Mouse (Mus musculus) embryo, embryonic 11.5 days (tissue): Measurements from ENCODE around the gene Dstyk.
"Not testable (repeated sequence)": the region's sequence is repeated elsewhere in the genome, so short reads cannot be mapped to it uniquely, and the experiment has no call there.

ENCODE experiments used
- DNase-seq: peaks from one replicate; pipeline ENCODE4 v3.0.0-alpha.2; 2012; ENCODE audit warnings: low read depth, low spot score

Gene Dstyk

GRCm38 (mm10) chr1:132436960-132437359 lies 19.6 kb downstream of the Dstyk start:
- no peak for DNase-seq

DNA sequence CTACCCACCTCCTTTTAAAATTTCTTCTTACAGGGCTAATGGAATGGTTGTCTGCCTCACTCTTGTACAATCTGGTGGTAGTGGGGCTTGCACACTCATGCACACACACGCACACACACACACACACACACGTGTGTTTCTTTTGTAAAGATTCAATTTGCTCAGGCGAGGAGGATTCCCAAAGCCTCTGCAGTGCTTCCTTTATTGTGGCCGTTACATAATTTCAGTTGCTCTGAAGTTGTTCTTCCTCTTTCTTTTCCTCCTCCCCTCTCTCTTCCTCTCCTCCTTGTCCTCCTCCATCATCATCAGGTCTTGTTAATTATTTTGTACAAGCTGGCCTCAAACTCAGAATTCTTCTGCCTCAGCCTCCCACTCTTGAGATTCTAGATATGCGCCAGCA lies 20.0 kb downstream of the Dstyk start:
- DNase-seq: no peak

- no peak for DNase-seq
These were observed 23.6 kb downstream of the Dstyk start for GRCm38 (mm10) chr1:132440896-132441435.

GRCm38 (mm10) chr1:132449742-132450141 lies 32.4 kb downstream of the Dstyk start:
- no peak for DNase-seq

DNA sequence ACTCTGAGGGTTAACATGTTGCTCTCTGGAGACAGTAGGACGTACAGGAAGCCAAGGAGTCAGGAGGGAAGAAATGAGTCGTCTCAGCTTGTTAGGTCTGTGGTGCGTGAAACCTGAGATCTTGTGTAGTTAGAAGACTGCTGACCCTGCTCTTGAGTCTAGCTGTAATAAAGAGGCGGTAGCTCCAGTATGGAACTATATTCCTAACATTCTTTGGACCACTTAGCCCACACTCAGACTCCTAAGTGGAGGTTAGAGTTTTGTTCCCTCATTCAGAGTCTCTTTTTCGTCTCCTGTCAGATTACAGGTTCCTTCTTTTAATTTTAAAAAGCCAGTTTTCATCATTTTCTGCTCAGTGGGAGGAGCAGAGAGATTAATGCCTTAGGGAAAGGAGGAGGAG lies 47.3 kb downstream of the Dstyk start:
- no peak for DNase-seq

- no peak for DNase-seq
These were observed 51.6 kb downstream of the Dstyk start for GRCm38 (mm10) chr1:132468926-132469325.

- DNase-seq: no peak
These were observed 52.2 kb downstream of the Dstyk start for GRCm38 (mm10) chr1:132469519-132469918.

DNA sequence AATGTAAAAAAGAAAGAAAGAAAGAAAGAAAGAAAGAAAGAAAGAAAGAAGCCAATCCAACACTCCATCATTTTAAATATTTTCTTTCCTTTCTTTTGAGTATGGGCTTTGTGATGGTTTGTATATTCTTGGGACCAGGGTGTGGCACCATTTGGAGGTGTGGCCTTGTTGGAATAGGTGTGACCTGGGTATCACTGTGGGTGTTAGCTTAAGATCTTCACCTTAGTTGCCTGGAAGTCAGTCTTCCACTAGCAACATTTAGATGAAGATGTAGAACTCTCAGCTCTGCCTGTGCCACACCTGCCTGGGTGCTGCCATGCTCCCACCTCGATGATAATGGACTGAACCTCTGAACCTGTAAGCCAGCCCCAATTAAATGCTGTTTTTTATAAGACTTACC lies 52.7 kb downstream of the Dstyk start:
- not testable (repeated sequence) for DNase-seq

GRCm38 (mm10) chr1:132471032-132471431 lies 53.7 kb downstream of the Dstyk start:
- DNase-seq: no peak

- DNase-seq: no peak
These were observed 54.1 kb downstream of the Dstyk start for GRCm38 (mm10) chr1:132471499-132471898.

DNA sequence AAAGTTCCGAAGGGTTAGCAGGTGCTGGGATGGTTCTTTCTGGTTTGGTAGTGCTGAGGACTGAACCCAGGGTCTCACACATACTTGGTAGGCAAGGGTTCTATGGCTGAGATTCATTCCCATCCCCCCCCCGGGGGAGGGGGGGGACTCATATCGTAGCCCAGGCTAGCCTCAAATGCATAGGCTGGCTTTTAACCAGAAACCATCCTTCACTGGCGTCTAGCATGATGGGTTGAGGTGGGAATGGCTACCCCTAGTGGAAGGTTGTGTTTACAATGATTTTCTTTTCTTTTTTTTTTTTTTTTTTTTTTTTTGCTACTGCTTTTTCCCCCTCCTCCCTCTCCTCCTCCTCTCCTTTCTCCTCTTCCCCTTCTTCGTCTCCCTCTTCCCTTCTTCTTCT lies 55.2 kb downstream of the Dstyk start:
- DNase-seq: no peak

- no peak for DNase-seq
These were observed 57.1 kb downstream of the Dstyk start for GRCm38 (mm10) chr1:132474496-132474895.

DNA sequence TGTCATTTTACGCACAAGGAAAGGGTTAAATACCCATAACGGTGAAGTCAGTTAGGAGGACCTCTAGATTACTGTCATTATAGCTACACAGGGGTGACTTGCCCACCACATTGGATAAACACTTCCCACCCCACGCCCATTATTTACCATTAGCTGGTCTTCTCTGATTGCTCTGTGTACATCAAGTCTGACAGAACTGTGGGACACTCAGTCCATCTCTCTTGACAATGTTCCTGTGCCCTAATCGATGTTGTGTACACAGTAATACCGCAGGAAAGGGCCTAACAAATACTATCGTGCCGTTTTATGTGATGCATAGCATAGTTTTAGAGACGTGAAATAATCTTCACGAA lies 59.2 kb downstream of the Dstyk start:
- no peak for DNase-seq

DNA sequence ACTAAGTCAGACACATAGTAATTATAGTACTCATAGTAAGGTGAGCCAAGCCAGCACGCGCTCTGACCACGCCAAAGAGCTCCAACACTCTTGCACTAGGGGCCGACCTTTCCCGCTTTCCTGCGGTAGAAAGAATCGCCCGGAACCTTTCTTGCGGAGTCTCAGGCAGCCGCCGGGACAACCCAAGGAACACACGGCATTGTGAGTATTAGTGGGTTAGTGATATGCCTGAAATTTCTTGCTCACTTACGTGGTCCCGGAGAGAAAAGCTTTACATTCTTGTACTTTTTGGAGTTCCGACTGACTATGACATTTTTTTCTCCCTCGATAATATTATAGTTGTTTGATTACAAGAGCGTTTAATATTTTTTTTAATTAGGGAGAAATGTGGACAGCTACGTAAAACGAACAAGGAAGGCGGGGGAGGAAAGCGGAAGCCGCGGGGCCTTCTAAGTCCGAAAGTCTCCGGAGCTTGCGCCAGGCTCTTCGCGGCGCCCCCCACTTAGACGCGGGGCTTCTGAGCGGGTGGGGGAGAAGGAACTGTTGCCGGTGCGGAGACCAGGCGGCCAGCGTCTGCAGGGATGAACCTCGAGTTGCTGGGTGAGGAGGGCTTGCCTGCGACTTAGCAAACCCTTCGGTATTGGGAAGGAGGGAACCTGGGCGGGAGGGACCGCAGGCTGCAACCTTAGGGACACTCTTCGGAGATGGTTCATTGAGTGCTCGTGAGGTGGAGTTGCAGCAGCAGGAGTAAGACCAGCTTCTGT lies 59.8 kb downstream of the Dstyk start, which contains the start of gene Rbbp5:
TSS of gene Rbbp5 (plus strand) at position 438 of the 764 bp plus-strand sequence.
- peak; percentile 81 for DNase-seq

- DNase-seq: no peak
These were observed 62.1 kb downstream of the Dstyk start for GRCm38 (mm10) chr1:132479438-132479837.

DNA sequence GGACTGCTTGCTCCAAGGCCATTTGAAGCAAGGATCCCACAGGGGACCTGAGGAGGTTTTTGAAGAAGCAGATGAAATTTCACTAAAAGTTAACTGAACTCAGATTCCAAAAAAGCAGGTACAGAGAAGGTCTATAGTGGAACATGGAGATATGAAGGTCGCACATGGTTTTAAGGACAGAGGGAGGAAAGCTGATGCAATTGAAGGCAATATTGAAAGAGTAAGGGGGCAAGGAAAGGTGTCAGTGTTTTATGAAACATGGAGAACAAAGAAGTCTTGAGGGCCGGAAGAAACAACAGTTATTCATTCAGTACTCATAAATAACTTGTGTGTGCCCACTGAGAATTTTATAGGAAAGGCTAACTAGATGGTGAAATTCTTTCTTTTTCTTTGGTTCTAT lies 64.3 kb downstream of the Dstyk start:
- no peak for DNase-seq

DNA sequence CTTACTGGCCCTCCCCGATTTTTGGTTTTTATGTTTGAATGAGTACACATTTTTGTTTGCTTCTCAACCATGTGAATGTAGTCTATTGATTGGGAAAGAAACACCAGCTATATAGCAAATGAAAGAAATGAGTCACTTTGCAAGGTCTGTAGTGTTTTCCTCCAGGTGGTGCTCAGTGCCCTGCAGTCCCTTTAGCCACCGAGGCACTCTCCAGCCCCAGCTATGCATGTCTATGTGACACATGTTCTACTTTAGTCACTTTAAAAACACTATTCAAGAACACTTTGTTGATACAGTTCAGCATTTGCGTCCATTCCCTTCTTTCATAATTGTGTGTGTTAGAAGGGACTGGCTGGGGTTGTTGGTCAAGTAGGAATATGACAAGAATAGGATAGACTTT lies 65.9 kb downstream of the Dstyk start:
- no peak for DNase-seq

DNA sequence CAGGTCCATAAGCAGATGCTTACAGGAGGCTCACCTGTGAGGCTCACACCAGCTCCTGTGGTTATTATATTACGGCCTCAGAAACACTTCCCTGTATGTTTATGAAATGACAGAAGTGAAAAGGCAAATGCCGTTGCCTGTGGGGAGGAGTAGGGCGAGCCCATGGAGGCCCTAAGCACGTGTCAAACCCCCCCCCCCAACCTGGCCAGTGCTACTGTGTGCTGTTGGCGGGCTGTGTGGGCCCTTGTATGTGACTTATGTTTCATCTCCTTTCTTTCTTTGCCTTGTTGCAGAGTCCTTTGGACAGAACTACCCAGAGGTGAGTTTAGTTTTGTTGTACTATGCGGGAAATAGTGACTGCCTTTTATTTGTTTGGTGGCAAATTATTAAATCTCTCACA lies 66.4 kb downstream of the Dstyk start:
- DNase-seq: no peak

GRCm38 (mm10) chr1:132500535-132500934 lies 83.2 kb downstream of the Dstyk start:
- DNase-seq: no peak

GRCm38 (mm10) chr1:132505155-132505554 lies 87.8 kb downstream of the Dstyk start:
- DNase-seq: no peak

DNA sequence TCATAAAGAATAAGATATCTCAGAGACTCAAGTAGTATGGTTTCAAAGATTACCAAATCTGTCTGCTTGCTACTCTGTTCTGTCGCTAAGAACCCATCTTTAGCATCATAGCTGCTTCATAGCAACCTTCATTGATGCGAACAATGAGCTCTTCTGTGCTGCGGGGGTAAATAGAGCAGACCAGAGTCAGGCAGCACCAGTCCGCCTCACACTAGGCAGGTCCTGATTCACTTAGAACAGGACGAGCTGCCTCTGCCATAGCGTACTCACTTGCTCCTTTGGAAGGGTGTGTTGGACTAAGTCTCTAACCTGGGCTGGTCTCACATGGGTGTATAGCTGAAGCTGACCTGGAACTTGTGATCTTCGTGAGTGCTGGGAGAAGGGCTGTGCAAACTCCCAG lies 88.7 kb downstream of the Dstyk start, which contains the start of gene Tmem81:
TSS of gene Tmem81 (plus strand) at position 173 of the 400 bp plus-strand sequence.
- DNase-seq: no peak

DNA sequence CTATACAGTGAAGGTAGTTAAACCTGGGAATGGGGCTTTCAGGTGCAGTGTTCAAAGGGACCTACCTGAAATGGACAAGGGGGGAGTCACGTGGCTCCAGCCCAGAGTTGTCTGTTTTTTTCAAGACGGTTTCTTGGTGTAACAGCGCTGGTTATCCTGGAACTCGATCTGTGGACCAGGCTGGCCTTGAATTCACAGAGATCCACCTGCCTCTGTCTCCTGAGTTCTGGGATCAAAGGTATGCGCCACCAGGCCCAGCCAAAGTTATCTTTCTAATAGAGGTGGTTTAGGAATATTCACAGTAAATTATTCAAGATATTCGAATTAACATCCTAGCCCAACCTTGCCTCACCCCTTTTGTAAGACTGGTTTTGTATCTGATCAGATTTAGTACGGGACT lies 89.3 kb downstream of the Dstyk start:
- DNase-seq: no peak

GRCm38 (mm10) chr1:132509771-132510170 lies 92.4 kb downstream of the Dstyk start:
- DNase-seq: no peak
